Mouse (Mus musculus): ENCODE measurements around the gene Lgals1. TPM values are rescaled to one million over a fixed set of nuclear protein-coding genes. Genes with fewer than 3 reads are reported as not detected.

The Lgals1 gene
- total and polyA plus RNA-seq, 3 experiments = 558 to 3,673 (median 2,086) TPM

- Histone ChIP-seq H3K27me3 (ENCODE audit: insufficient read depth, low read length) (no peaks in the 10 kb centered on the region), H3K4me1 (ENCODE audit: insufficient read depth, low read depth, low read length) (peaks cover 87% of the 10 kb centered on the region), H3K4me3 (ENCODE audit: low read depth, low read length) (peak overlapping the region; percentile 96; the same call in 1 of the 2 replicates), H3K9me3 (replicated peaks) (no peaks in the 10 kb centered on the region), H3K36me3 (replicated peaks) (peaks cover 61% of the 10 kb centered on the region)
- no peak for TF ChIP-seq GATA2 (IDR thresholded peaks at IDR 0.05; ENCODE audit: borderline replicate concordance, low read depth, low read length)
- TF ChIP-seq TAL1 (conservative IDR thresholded peaks at IDR 0.05; ENCODE audit: low read depth, low read length) = no peak; the same call in 1 of the 2 replicates
- TF ChIP-seq GATA1 (IDR thresholded peaks at IDR 0.05; ENCODE audit: borderline replicate concordance, low read length) = no peak
- no peak for TF ChIP-seq POLR2AphosphoS5 (IDR thresholded peaks at IDR 0.05; ENCODE audit: insufficient replicate concordance, low read depth, low read length)
- TF ChIP-seq CTCF (IDR thresholded peaks at IDR 0.05; ENCODE audit: low read depth, low read length) = no peak
- ATAC-seq (ENCODE audit: extremely low read depth, insufficient number of reproducible peaks, low FRiP score, poor library complexity, severe bottlenecking) (no peak), DNase-seq (ENCODE audit: low spot score) (no peak)
These were observed 29.0 kb upstream of the Lgals1 start for GRCm38 (mm10) chr15:78897488-78897887.

DNA sequence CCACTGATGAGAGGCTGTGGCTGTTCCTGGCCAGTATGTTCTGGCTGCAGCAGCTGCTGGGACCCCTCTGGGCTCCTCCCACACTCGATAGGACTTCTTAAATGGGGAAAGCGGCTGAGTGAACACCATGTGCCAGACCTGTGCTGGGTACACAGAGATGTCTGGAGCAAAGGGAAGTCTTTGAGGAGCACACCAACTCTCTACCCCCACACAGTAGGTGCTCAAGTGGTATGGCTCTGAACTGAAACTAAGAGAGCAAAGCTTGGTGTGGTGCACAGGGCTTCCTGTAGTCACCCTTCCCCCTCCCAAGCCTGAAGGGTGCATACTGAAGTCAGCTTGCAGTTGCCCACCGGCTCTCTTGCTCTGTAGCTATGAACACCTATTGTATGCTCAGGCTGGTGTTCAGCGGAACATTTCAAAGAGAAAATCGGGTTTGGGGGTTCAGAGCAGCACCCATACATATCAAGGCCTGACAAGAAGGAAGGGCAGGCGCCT is 28.0 kb upstream of the Lgals1 start:
- H3K4me3 ChIP-seq (ENCODE audit: low read depth, low read length) = peak overlapping the region; percentile 96
- no peaks in the 10 kb centered on the region for H3K9me3 ChIP-seq (replicated peaks)
- H3K4me1 ChIP-seq (ENCODE audit: insufficient read depth, low read depth, low read length) = peaks cover 87% of the 10 kb centered on the region
- no peak for ATAC-seq (ENCODE audit: extremely low read depth, insufficient number of reproducible peaks, low FRiP score, poor library complexity, severe bottlenecking)
- no peak for DNase-seq (ENCODE audit: low spot score)
- H3K27me3 ChIP-seq (ENCODE audit: insufficient read depth, low read length) = no peaks in the 10 kb centered on the region
- peaks cover 61% of the 10 kb centered on the region for H3K36me3 ChIP-seq (replicated peaks)
- TF ChIP-seq GATA1 (IDR thresholded peaks at IDR 0.05; ENCODE audit: borderline replicate concordance, low read length) (no peak), TAL1 (conservative IDR thresholded peaks at IDR 0.05; ENCODE audit: low read depth, low read length) (no peak), GATA2 (IDR thresholded peaks at IDR 0.05; ENCODE audit: borderline replicate concordance, low read depth, low read length) (no peak), CTCF (IDR thresholded peaks at IDR 0.05; ENCODE audit: low read depth, low read length) (no peak), POLR2AphosphoS5 (IDR thresholded peaks at IDR 0.05; ENCODE audit: insufficient replicate concordance, low read depth, low read length) (no peak)

DNA sequence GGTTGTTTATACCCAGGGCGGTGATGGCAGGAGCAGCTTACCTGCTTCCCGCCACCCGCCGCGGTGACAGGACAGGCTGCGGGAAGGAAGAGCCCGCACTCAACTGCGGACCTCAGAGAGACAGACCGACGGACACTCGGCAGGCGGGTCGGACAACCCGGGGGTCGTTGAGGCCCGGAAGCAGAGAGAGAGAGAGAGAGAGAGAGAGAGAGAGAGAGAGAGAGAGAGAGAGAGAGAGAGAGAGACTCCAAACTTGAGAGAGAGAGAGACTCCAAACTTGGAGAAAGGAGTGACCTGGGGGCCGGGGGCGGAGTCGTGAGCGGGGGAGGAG is 27.2 kb upstream of the Lgals1 start, which contains the start of gene Gm49510:
Gene Gm49510, plus strand, starts transcription at position 259 of the 331 bp plus-strand sequence.
- ATAC-seq (ENCODE audit: extremely low read depth, insufficient number of reproducible peaks, low FRiP score, poor library complexity, severe bottlenecking) (no peak), DNase-seq (ENCODE audit: low spot score) (no peak)
- TF ChIP-seq TAL1 (conservative IDR thresholded peaks at IDR 0.05; ENCODE audit: low read depth, low read length) (no peak), GATA1 (IDR thresholded peaks at IDR 0.05; ENCODE audit: borderline replicate concordance, low read length) (no peak), CTCF (IDR thresholded peaks at IDR 0.05; ENCODE audit: low read depth, low read length) (no peak), GATA2 (IDR thresholded peaks at IDR 0.05; ENCODE audit: borderline replicate concordance, low read depth, low read length) (no peak), POLR2AphosphoS5 (IDR thresholded peaks at IDR 0.05; ENCODE audit: insufficient replicate concordance, low read depth, low read length) (no peak)
- no peaks in the 10 kb centered on the region for H3K27me3 ChIP-seq (ENCODE audit: insufficient read depth, low read length)
- peak within 1 kb of the TSS; percentile 96 for H3K4me3 ChIP-seq (ENCODE audit: low read depth, low read length)
- peaks cover 86% of the 10 kb centered on the region for H3K4me1 ChIP-seq (ENCODE audit: insufficient read depth, low read depth, low read length)
- H3K9me3 ChIP-seq (replicated peaks) = no peaks in the 10 kb centered on the region
- peaks cover 61% of the 10 kb centered on the region for H3K36me3 ChIP-seq (replicated peaks)

DNA sequence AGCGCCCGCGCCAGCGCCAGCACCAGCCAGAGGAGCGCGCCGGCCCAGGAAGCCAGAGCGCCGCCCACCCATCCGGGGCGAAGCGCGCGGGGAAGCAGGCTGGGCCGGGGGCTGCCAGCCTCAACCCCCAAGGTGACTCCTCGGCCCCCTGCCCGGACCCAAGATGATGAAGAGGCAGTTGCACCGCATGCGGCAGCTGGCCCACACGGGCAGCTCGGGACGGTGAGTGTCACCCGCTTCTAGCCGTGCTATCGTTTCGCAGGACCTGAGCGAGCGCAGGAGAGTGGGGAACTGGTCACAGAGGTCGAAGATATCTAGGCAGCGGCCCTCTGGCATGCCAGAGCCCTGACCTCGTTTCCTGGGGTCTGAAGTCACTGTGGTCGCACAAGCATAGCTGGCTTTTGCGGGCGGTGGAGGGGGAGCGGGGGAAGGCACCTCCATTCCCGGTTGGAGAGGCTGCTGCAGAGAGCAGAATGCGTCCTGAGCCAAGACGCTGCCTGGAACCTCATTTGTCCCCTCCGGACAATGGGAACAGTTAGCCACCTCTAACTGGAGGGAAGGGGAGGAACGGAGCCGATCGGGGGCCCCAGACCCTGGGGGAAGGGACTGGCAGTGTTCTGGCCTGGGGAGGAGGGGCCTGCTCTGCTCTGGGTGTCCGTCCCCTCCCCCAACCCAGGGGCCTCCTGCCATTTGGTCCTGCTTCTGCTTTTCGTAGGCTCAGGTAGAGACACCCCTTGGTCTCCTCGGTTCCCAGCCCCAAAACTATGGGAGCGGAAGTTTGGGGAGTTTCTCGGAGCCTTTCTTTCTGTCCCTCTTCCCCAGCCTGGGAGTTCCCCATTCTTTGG is 26.6 kb upstream of the Lgals1 start, which contains the start of gene Sh3bp1:
Gene Sh3bp1, plus strand, starts transcription at position 29 of the 845 bp plus-strand sequence.
- TF ChIP-seq GATA2 (IDR thresholded peaks at IDR 0.05; ENCODE audit: borderline replicate concordance, low read depth, low read length) (no peak), POLR2AphosphoS5 (IDR thresholded peaks at IDR 0.05; ENCODE audit: insufficient replicate concordance, low read depth, low read length) (no peak), TAL1 (conservative IDR thresholded peaks at IDR 0.05; ENCODE audit: low read depth, low read length) (no peak), CTCF (IDR thresholded peaks at IDR 0.05; ENCODE audit: low read depth, low read length) (no peak), GATA1 (IDR thresholded peaks at IDR 0.05; ENCODE audit: borderline replicate concordance, low read length) (no peak)
- peaks cover 86% of the 10 kb centered on the region for H3K4me1 ChIP-seq (ENCODE audit: insufficient read depth, low read depth, low read length)
- peak within 1 kb of the TSS; percentile 96 for H3K4me3 ChIP-seq (ENCODE audit: low read depth, low read length)
- H3K9me3 ChIP-seq (replicated peaks) = no peaks in the 10 kb centered on the region
- ATAC-seq (ENCODE audit: extremely low read depth, insufficient number of reproducible peaks, low FRiP score, poor library complexity, severe bottlenecking) (peak; percentile 46; the same call in 1 of the 2 replicates), DNase-seq (ENCODE audit: low spot score) (peak; percentile 84)
- H3K36me3 ChIP-seq (replicated peaks) = peaks cover 61% of the 10 kb centered on the region
- H3K27me3 ChIP-seq (ENCODE audit: insufficient read depth, low read length) = no peaks in the 10 kb centered on the region

DNA sequence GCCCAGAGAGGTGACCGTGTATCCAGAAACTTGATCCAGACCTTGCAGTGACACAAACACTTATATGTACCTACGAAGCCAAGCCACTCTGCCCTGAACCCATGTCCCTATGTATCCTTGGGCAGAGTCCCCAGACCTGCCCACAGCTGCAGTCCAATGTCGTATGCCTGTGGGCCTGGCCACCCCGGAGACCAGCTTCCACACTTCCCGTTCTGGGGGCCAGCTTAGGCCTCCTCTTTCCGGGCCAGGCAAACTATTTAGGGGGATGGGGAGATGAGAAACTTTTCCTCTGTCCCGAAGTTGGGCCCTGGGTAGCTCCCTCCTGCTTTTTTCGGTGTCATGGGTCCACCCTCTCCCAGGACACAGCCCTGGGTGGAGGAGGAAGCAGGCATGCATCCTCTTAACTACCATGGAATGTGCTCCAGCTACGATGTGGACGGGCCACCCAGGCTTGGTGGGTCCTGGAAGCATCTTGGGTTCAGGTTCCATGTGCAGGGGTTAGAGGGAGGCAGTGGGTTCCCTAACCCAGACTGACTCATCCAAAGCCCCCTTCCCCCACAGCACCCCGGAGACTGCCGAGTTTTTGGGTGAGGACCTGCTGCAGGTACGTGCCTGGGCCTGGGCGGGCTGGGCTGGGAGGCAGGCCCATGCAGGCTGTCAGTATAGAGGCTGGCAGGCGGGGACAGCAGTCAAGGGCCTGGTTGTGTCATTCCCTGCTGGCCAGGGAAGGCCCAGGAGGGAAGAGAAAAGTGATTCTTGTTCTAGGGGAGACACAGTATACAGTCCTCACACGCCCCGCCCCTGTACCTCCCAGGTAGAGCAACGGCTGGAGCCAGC is 25.7 kb upstream of the Lgals1 start:
- Histone ChIP-seq H3K4me3 (ENCODE audit: low read depth, low read length) (peak overlapping the region; percentile 96), H3K36me3 (replicated peaks) (peaks cover 61% of the 10 kb centered on the region), H3K9me3 (replicated peaks) (no peaks in the 10 kb centered on the region), H3K4me1 (ENCODE audit: insufficient read depth, low read depth, low read length) (peaks cover 86% of the 10 kb centered on the region), H3K27me3 (ENCODE audit: insufficient read depth, low read length) (no peaks in the 10 kb centered on the region)
- TF ChIP-seq GATA1 (IDR thresholded peaks at IDR 0.05; ENCODE audit: borderline replicate concordance, low read length) (no peak), POLR2AphosphoS5 (IDR thresholded peaks at IDR 0.05; ENCODE audit: insufficient replicate concordance, low read depth, low read length) (no peak), TAL1 (conservative IDR thresholded peaks at IDR 0.05; ENCODE audit: low read depth, low read length) (no peak), GATA2 (IDR thresholded peaks at IDR 0.05; ENCODE audit: borderline replicate concordance, low read depth, low read length) (no peak), CTCF (IDR thresholded peaks at IDR 0.05; ENCODE audit: low read depth, low read length) (no peak)
- DNase-seq (ENCODE audit: low spot score) (no peak), ATAC-seq (ENCODE audit: extremely low read depth, insufficient number of reproducible peaks, low FRiP score, poor library complexity, severe bottlenecking) (no peak)
